Mouse (Mus musculus) heart, postnatal 0 days (tissue): ENCODE results near the gene Setmar.

ENCODE experiments used
- CTCF ChIP-seq: IDR thresholded peaks from 2 replicates; pipeline ENCODE4 v1.5.1; 2016; ENCODE audit warnings: antibody characterized with exemption, control low read depth, low read depth
- EP300 ChIP-seq: IDR thresholded peaks from 2 replicates; pipeline ENCODE4 v1.6.1; 2016; ENCODE audit warnings: antibody characterized with exemption, low read depth

DNA sequence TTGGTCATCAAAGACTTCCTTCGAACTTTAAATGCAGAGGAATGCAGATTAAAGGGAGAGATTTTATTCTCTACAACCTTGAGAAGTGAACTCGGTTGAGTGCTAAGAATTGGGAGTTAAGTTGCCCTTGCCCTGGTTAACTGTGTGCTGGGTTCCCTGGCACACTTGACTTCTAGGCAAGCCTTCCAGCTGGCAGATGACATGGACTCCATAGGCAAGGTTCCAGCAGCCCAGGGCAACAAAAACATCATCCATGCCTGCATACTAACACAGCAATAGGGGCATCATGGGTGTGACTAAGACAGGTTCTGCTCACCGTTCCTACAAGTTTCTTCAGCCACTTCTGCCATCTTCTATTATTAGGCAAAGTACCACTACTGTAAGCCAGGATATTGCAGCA is 61.8 kb downstream of the Setmar start:
- TF ChIP-seq CTCF (no peak), EP300 (no peak)
